Mouse (Mus musculus): ENCODE data around the gene D5Ertd579e.

Gene D5Ertd579e

GRCm38 (mm10) chr5:36602028-36602427 is 93.8 kb downstream of the D5Ertd579e start:
- DNase-seq (ENCODE audit: low spot score) = no peak

- no peak for DNase-seq (ENCODE audit: low spot score)
These were observed 94.3 kb downstream of the D5Ertd579e start for GRCm38 (mm10) chr5:36601492-36601891.

- no peak for DNase-seq (ENCODE audit: low spot score)
These were observed 96.9 kb downstream of the D5Ertd579e start for GRCm38 (mm10) chr5:36598883-36599282.

- no peak for DNase-seq (ENCODE audit: low spot score)
These were observed 98.2 kb downstream of the D5Ertd579e start for GRCm38 (mm10) chr5:36597653-36598052.

- DNase-seq (ENCODE audit: low spot score) = no peak
These were observed 99.6 kb downstream of the D5Ertd579e start for GRCm38 (mm10) chr5:36596225-36596624.

GRCm38 (mm10) chr5:36595115-36595514 is 100.7 kb downstream of the D5Ertd579e start:
- no peak for DNase-seq (ENCODE audit: low spot score)

GRCm38 (mm10) chr5:36594344-36594743 is 101.5 kb downstream of the D5Ertd579e start:
- DNase-seq (ENCODE audit: low spot score) = no peak

- no peak for DNase-seq (ENCODE audit: low spot score)
These were observed 102.6 kb downstream of the D5Ertd579e start, which contains the start of gene Tbc1d14 for GRCm38 (mm10) chr5:36593176-36593575. Gene Tbc1d14 (minus strand): TSS chr5:36593276.

- no peak for DNase-seq (ENCODE audit: low spot score)
These were observed 105.3 kb downstream of the D5Ertd579e start for GRCm38 (mm10) chr5:36590499-36590920.

- no peak for DNase-seq (ENCODE audit: low spot score)
These were observed 111.5 kb downstream of the D5Ertd579e start for GRCm38 (mm10) chr5:36584299-36584698.

- peak; percentile 96 for DNase-seq (ENCODE audit: low spot score)
These were observed 113.7 kb downstream of the D5Ertd579e start for GRCm38 (mm10) chr5:36581924-36582642.

GRCm38 (mm10) chr5:36581259-36581923 is 114.4 kb downstream of the D5Ertd579e start:
- DNase-seq (ENCODE audit: low spot score) = no peak

GRCm38 (mm10) chr5:36579967-36580366 is 115.9 kb downstream of the D5Ertd579e start:
- DNase-seq (ENCODE audit: low spot score) = no peak

GRCm38 (mm10) chr5:36578982-36579381 is 116.8 kb downstream of the D5Ertd579e start:
- no peak for DNase-seq (ENCODE audit: low spot score)

- DNase-seq (ENCODE audit: low spot score) = no peak
These were observed 119.4 kb downstream of the D5Ertd579e start for GRCm38 (mm10) chr5:36576457-36576856.

GRCm38 (mm10) chr5:36575745-36576144 is 120.1 kb downstream of the D5Ertd579e start:
- no peak for DNase-seq (ENCODE audit: low spot score)

- no peak for DNase-seq (ENCODE audit: low spot score)
These were observed 120.6 kb downstream of the D5Ertd579e start for GRCm38 (mm10) chr5:36575227-36575626.

GRCm38 (mm10) chr5:36574147-36574870 is 121.5 kb downstream of the D5Ertd579e start:
- no peak for DNase-seq (ENCODE audit: low spot score)

GRCm38 (mm10) chr5:36573354-36573753 is 122.5 kb downstream of the D5Ertd579e start:
- DNase-seq (ENCODE audit: low spot score) = no peak

- DNase-seq (ENCODE audit: low spot score) = no peak
These were observed 124.5 kb downstream of the D5Ertd579e start for GRCm38 (mm10) chr5:36571371-36571770.

- no peak for DNase-seq (ENCODE audit: low spot score)
These were observed 125.1 kb downstream of the D5Ertd579e start for GRCm38 (mm10) chr5:36570546-36571245.

- no peak for DNase-seq (ENCODE audit: low spot score)
These were observed 125.7 kb downstream of the D5Ertd579e start for GRCm38 (mm10) chr5:36570098-36570497.

Measured in urinary bladder, postnatal 25 days (tissue).